Mouse (Mus musculus) spleen, adult 2 months (tissue): Measurements from ENCODE around the gene Tmem132d.
"Not testable (repeated sequence)": the region's sequence is repeated elsewhere in the genome, so short reads cannot be mapped to it uniquely, and the experiment has no call there.

Experiments
- CTCF ChIP-seq: fragments of 200-500 bp; IDR thresholded peaks from 2 replicates; pipeline ENCODE4 v1.5.1; 2011; ENCODE audit warnings: mild to moderate bottlenecking, inconsistent platforms; ENCODE audit not compliant: insufficient read depth, insufficient read length, insufficient replicate concordance; ENCODE audit errors: extremely low read depth
- POLR2A ChIP-seq: fragments of 200-500 bp; IDR thresholded peaks from 2 replicates; pipeline ENCODE4 v1.6.1; 2011; ENCODE audit warnings: low read depth, low read length, inconsistent platforms

DNA sequence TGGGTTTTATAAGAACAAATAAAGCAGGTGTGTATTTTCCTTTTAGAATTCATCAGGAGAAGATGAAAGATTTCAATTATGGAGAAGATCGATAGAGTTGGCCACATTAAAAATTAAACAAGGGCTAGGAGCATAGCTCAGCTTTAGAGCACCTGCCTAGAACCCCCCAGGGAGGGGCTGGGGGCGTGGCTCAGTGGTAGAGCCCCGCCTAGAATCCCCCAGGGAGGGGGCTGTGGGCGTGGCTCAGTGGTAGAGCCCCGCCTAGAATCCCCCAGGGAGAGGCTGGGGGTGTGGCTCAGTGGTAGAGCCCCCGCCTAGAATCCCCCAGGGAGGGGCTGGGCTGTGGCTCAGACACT lies 452.9 kb downstream of the Tmem132d start:
- not testable (repeated sequence) for TF ChIP-seq CTCF, POLR2A
